Mouse (Mus musculus) cerebellum, adult 9-10 months (tissue): ENCODE data around the gene Nufip1.
A peak's percentile ranks its signal among the peaks of the same experiment; 100 is the strongest.

Experiments
- DNase-seq: peaks from one replicate; pipeline ENCODE4 v3.0.0; 2022

The Nufip1 gene

GRCm38 (mm10) chr14:76110396-76111221 is at the start of gene Nufip1, which contains the start of gene Gpalpp1:
Gene Nufip1 (plus strand): TSS chr14:76110891.
Gene Gpalpp1 (minus strand): TSS chr14:76110760.
- DNase-seq: peak; percentile 92

- DNase-seq: no peak
These were observed 43.5 kb upstream of the Nufip1 start for GRCm38 (mm10) chr14:76067237-76067636.

- no peak for DNase-seq
These were observed 42.4 kb upstream of the Nufip1 start for GRCm38 (mm10) chr14:76068296-76068695.

GRCm38 (mm10) chr14:76069296-76069695 is 41.4 kb upstream of the Nufip1 start:
- no peak for DNase-seq

- no peak for DNase-seq
These were observed 38.1 kb upstream of the Nufip1 start for GRCm38 (mm10) chr14:76072626-76073025.

GRCm38 (mm10) chr14:76074206-76074605 is 36.5 kb upstream of the Nufip1 start:
- no peak for DNase-seq

GRCm38 (mm10) chr14:76075721-76076120 is 35.0 kb upstream of the Nufip1 start:
- no peak for DNase-seq

GRCm38 (mm10) chr14:76076602-76077001 is 34.1 kb upstream of the Nufip1 start:
- no peak for DNase-seq

GRCm38 (mm10) chr14:76077088-76077491 is 33.6 kb upstream of the Nufip1 start:
- peak; percentile 38 for DNase-seq

- no peak for DNase-seq
These were observed 29.2 kb upstream of the Nufip1 start for GRCm38 (mm10) chr14:76081451-76081850.

GRCm38 (mm10) chr14:76082086-76082636 is 28.5 kb upstream of the Nufip1 start:
- DNase-seq: no peak

GRCm38 (mm10) chr14:76084188-76084587 is 26.5 kb upstream of the Nufip1 start:
- DNase-seq: no peak

GRCm38 (mm10) chr14:76097244-76097643 is 13.4 kb upstream of the Nufip1 start:
- DNase-seq: no peak

GRCm38 (mm10) chr14:76097815-76098214 is 12.9 kb upstream of the Nufip1 start:
- no peak for DNase-seq

GRCm38 (mm10) chr14:76099543-76099942 is 11.1 kb upstream of the Nufip1 start:
- DNase-seq: no peak

- no peak for DNase-seq
These were observed 5.1 kb downstream of the Nufip1 start for GRCm38 (mm10) chr14:76115744-76116143.

- DNase-seq: no peak
These were observed 8.3 kb downstream of the Nufip1 start for GRCm38 (mm10) chr14:76118963-76119362.

- no peak for DNase-seq
These were observed 9.8 kb downstream of the Nufip1 start for GRCm38 (mm10) chr14:76120472-76120871.

- DNase-seq: peak; percentile 42
These were observed 11.4 kb downstream of the Nufip1 start for GRCm38 (mm10) chr14:76121901-76122662.

- no peak for DNase-seq
These were observed 12.0 kb downstream of the Nufip1 start for GRCm38 (mm10) chr14:76122663-76123058.

- DNase-seq: no peak
These were observed 16.6 kb downstream of the Nufip1 start for GRCm38 (mm10) chr14:76127311-76127710.

- DNase-seq: no peak
These were observed 17.5 kb downstream of the Nufip1 start for GRCm38 (mm10) chr14:76128174-76128573.

- no peak for DNase-seq
These were observed 24.3 kb downstream of the Nufip1 start for GRCm38 (mm10) chr14:76134975-76135374.

GRCm38 (mm10) chr14:76145248-76145647 is 34.6 kb downstream of the Nufip1 start:
- DNase-seq: no peak
